Mouse (Mus musculus): ENCODE results near the gene Cldn10. TPM values are rescaled to one million over a fixed set of nuclear protein-coding genes. Genes with fewer than 3 reads are reported as not detected.
A peak's percentile ranks its signal among the peaks of the same experiment; 100 is the strongest.

The Cldn10 gene
- polyA plus RNA-seq, 1 experiment, result 232 TPM

- Histone ChIP-seq H3K27ac (ENCODE audit: insufficient read depth, low read depth, low read length) (no peak overlapping the region), H3K27me3 (replicated peaks; ENCODE audit: control insufficient read depth, insufficient read depth, low read length) (no peaks in the 10 kb centered on the region), H3K36me3 (ENCODE audit: control insufficient read depth, insufficient read depth, low read length) (no peaks in the 10 kb centered on the region), H3K4me3 (ENCODE audit: insufficient read depth, low read depth, low read length) (no peak overlapping the region), H3K4me1 (ENCODE audit: control insufficient read depth, insufficient read depth, low read length) (peaks cover 5% of the 10 kb centered on the region; the same call in 1 of the 2 replicates)
- WGBS, result 70% methylated on average over 6 of the region's 6 CpGs
- no peak for DNase-seq
- TF ChIP-seq CTCF (conservative IDR thresholded peaks at IDR 0.05; ENCODE audit: insufficient read depth, insufficient read length, low read depth, low read length) (no peak), POLR2A (IDR thresholded peaks at IDR 0.05; ENCODE audit: low read depth, low read length) (no peak)
These were observed 35.6 kb downstream of the Cldn10 start for GRCm38 (mm10) chr14:118823313-118823712.

GRCm38 (mm10) chr14:118826346-118826745 is 38.6 kb downstream of the Cldn10 start:
- no peak for DNase-seq
- H3K27me3 ChIP-seq (replicated peaks; ENCODE audit: control insufficient read depth, insufficient read depth, low read length), result no peaks in the 10 kb centered on the region
- H3K4me3 ChIP-seq (ENCODE audit: insufficient read depth, low read depth, low read length), result no peak overlapping the region
- no peak overlapping the region for H3K27ac ChIP-seq (ENCODE audit: insufficient read depth, low read depth, low read length)
- no peaks in the 10 kb centered on the region for H3K4me1 ChIP-seq (ENCODE audit: control insufficient read depth, insufficient read depth, low read length)
- WGBS, result 74% methylated on average over 8 of the region's 8 CpGs
- TF ChIP-seq CTCF (conservative IDR thresholded peaks at IDR 0.05; ENCODE audit: insufficient read depth, insufficient read length, low read depth, low read length) (no peak), POLR2A (IDR thresholded peaks at IDR 0.05; ENCODE audit: low read depth, low read length) (no peak)
- H3K36me3 ChIP-seq (ENCODE audit: control insufficient read depth, insufficient read depth, low read length), result no peaks in the 10 kb centered on the region

GRCm38 (mm10) chr14:118827283-118827904 is 39.7 kb downstream of the Cldn10 start:
- TF ChIP-seq CTCF (conservative IDR thresholded peaks at IDR 0.05; ENCODE audit: insufficient read depth, insufficient read length, low read depth, low read length) (no peak), POLR2A (IDR thresholded peaks at IDR 0.05; ENCODE audit: low read depth, low read length) (no peak)
- H3K4me1 ChIP-seq (ENCODE audit: control insufficient read depth, insufficient read depth, low read length), result no peaks in the 10 kb centered on the region
- no peaks in the 10 kb centered on the region for H3K36me3 ChIP-seq (ENCODE audit: control insufficient read depth, insufficient read depth, low read length)
- 59% methylated on average over 7 of the region's 7 CpGs for WGBS
- no peak overlapping the region for H3K27ac ChIP-seq (ENCODE audit: insufficient read depth, low read depth, low read length)
- H3K27me3 ChIP-seq (replicated peaks; ENCODE audit: control insufficient read depth, insufficient read depth, low read length), result no peaks in the 10 kb centered on the region
- DNase-seq, result no peak
- no peak overlapping the region for H3K4me3 ChIP-seq (ENCODE audit: insufficient read depth, low read depth, low read length)

- 82% methylated on average over 11 of the region's 11 CpGs for WGBS
- Histone ChIP-seq H3K4me3 (ENCODE audit: insufficient read depth, low read depth, low read length) (no peak overlapping the region), H3K27me3 (replicated peaks; ENCODE audit: control insufficient read depth, insufficient read depth, low read length) (no peaks in the 10 kb centered on the region), H3K36me3 (ENCODE audit: control insufficient read depth, insufficient read depth, low read length) (no peaks in the 10 kb centered on the region), H3K27ac (ENCODE audit: insufficient read depth, low read depth, low read length) (no peak overlapping the region), H3K4me1 (ENCODE audit: control insufficient read depth, insufficient read depth, low read length) (peaks cover 4% of the 10 kb centered on the region; the same call in 1 of the 2 replicates)
- no peak for DNase-seq
- TF ChIP-seq CTCF (conservative IDR thresholded peaks at IDR 0.05; ENCODE audit: insufficient read depth, insufficient read length, low read depth, low read length), result no peak
- TF ChIP-seq POLR2A (IDR thresholded peaks at IDR 0.05; ENCODE audit: low read depth, low read length), result no peak
These were observed 41.8 kb downstream of the Cldn10 start for GRCm38 (mm10) chr14:118829331-118830095.

- peaks cover 4% of the 10 kb centered on the region; the same call in 1 of the 2 replicates for H3K4me1 ChIP-seq (ENCODE audit: control insufficient read depth, insufficient read depth, low read length)
- no peak for DNase-seq
- H3K4me3 ChIP-seq (ENCODE audit: insufficient read depth, low read depth, low read length), result no peak overlapping the region
- no peaks in the 10 kb centered on the region for H3K27me3 ChIP-seq (replicated peaks; ENCODE audit: control insufficient read depth, insufficient read depth, low read length)
- no peak for TF ChIP-seq CTCF (conservative IDR thresholded peaks at IDR 0.05; ENCODE audit: insufficient read depth, insufficient read length, low read depth, low read length)
- TF ChIP-seq POLR2A (IDR thresholded peaks at IDR 0.05; ENCODE audit: low read depth, low read length), result no peak
- WGBS, result 66% methylated on average over 4 of the region's 4 CpGs
- no peaks in the 10 kb centered on the region for H3K36me3 ChIP-seq (ENCODE audit: control insufficient read depth, insufficient read depth, low read length)
- no peak overlapping the region for H3K27ac ChIP-seq (ENCODE audit: insufficient read depth, low read depth, low read length)
These were observed 43.9 kb downstream of the Cldn10 start for GRCm38 (mm10) chr14:118831597-118831996.

GRCm38 (mm10) chr14:118833241-118833640 is 45.5 kb downstream of the Cldn10 start:
- Histone ChIP-seq H3K36me3 (ENCODE audit: control insufficient read depth, insufficient read depth, low read length) (no peaks in the 10 kb centered on the region), H3K4me1 (ENCODE audit: control insufficient read depth, insufficient read depth, low read length) (peaks cover 9% of the 10 kb centered on the region), H3K27ac (ENCODE audit: insufficient read depth, low read depth, low read length) (no peak overlapping the region), H3K4me3 (ENCODE audit: insufficient read depth, low read depth, low read length) (no peak overlapping the region), H3K27me3 (replicated peaks; ENCODE audit: control insufficient read depth, insufficient read depth, low read length) (no peaks in the 10 kb centered on the region)
- TF ChIP-seq POLR2A (IDR thresholded peaks at IDR 0.05; ENCODE audit: low read depth, low read length) (no peak), CTCF (conservative IDR thresholded peaks at IDR 0.05; ENCODE audit: insufficient read depth, insufficient read length, low read depth, low read length) (no peak)
- peak; percentile 65 for DNase-seq
- 58% methylated on average over 6 of the region's 6 CpGs for WGBS

- TF ChIP-seq POLR2A (IDR thresholded peaks at IDR 0.05; ENCODE audit: low read depth, low read length) (no peak), CTCF (conservative IDR thresholded peaks at IDR 0.05; ENCODE audit: insufficient read depth, insufficient read length, low read depth, low read length) (no peak)
- no peak for DNase-seq
- Histone ChIP-seq H3K4me3 (ENCODE audit: insufficient read depth, low read depth, low read length) (no peak overlapping the region), H3K27me3 (replicated peaks; ENCODE audit: control insufficient read depth, insufficient read depth, low read length) (no peaks in the 10 kb centered on the region), H3K4me1 (ENCODE audit: control insufficient read depth, insufficient read depth, low read length) (peaks cover 13% of the 10 kb centered on the region), H3K27ac (ENCODE audit: insufficient read depth, low read depth, low read length) (no peak overlapping the region), H3K36me3 (ENCODE audit: control insufficient read depth, insufficient read depth, low read length) (no peaks in the 10 kb centered on the region)
- WGBS, result 10% methylated on average over 7 of the region's 7 CpGs
These were observed 46.6 kb downstream of the Cldn10 start for GRCm38 (mm10) chr14:118834313-118834712.
